Mouse (Mus musculus): ENCODE results near the gene Vmn1r191. TPM values are rescaled to one million over a fixed set of nuclear protein-coding genes. Genes with fewer than 3 reads are reported as not detected.
"Not testable (repeated sequence)": the region's sequence is repeated elsewhere in the genome, so short reads cannot be mapped to it uniquely, and the experiment has no call there.

The Vmn1r191 gene
- polyA plus RNA-seq (2015; fragmentation: Nextera tagmentation; extraction: Ambion mirVana), result not detected in 2 replicates

DNA sequence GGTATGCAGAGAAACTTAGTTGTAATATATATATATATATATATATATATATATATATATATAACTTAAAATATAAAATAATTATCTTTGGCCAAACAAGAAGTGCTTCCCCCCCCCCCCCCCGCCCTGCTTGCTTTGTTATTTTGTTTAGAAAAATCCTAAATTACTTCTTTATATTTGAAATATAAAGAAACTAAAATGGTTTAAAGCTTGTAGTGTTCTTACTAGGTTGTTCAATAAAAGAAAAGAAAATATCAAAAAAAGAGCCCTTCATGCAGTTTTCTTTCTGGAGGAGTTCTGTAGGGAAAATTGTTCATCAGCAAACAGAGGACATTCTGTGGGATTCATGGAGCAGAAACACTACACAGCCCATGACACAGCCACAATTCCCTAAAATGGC, at the start of gene Vmn1r191:
Vmn1r191 (minus strand) TSS at position 101 of the 400 bp plus-strand sequence.
- WGBS, result 75% methylated on average over 1 of the region's 1 CpGs

GRCm38 (mm10) chr13:22223060-22223459, 39.3 kb upstream of the Vmn1r191 start, which contains the start of gene Vmn1r193:
Gene Vmn1r193, minus strand, starts transcription at chr13:22223160.
- not testable (repeated sequence) for H3K4me1 ChIP-seq; H3K4me2 ChIP-seq; H3K36me3 ChIP-seq; H3K9ac ChIP-seq; ATAC-seq (ENCODE audit: insufficient number of reproducible peaks, insufficient read depth, low FRiP score, low TSS enrichment, low read depth); H3K27ac ChIP-seq; H3K27me3 ChIP-seq; H3K4me3 ChIP-seq; H3K9me3 ChIP-seq
- WGBS, result 72% methylated on average over 1 of the region's 1 CpGs

More for the DNA sequence above, at the start of gene Vmn1r191:
- no peak within 1 kb of the TSS for H3K4me2 ChIP-seq
- no peak for ATAC-seq (ENCODE audit: insufficient number of reproducible peaks, insufficient read depth, low FRiP score, low TSS enrichment, low read depth)
- no peaks in the 10 kb centered on the region for H3K27me3 ChIP-seq
- H3K36me3 ChIP-seq, result no peaks in the 10 kb centered on the region
- H3K27ac ChIP-seq, result no peak within 1 kb of the TSS
- no peaks in the 10 kb centered on the region for H3K4me1 ChIP-seq
- no peak within 1 kb of the TSS for H3K9ac ChIP-seq
- H3K9me3 ChIP-seq, result no peaks in the 10 kb centered on the region
- no peak within 1 kb of the TSS for H3K4me3 ChIP-seq

DNA sequence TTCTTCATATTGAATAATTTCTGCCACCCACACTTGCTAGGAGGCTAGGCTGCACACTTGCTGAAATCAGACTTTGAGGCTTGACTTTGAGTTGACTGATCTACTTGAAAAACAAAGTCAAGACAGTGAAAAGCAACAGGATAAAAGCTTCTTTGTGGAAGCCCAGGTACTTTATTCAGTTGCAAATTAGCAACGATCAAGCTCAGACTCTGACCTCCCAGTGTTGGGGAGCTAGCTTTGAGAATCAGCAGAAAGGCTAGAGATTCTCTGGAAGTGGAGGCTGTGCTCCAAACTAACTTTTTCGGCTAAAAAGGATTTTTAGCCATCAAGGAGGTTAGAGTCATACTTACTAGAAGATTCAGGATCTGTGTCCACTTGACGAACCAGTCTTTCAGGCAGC, 9.0 kb upstream of the Vmn1r191 start:
- H3K27ac ChIP-seq; H3K9me3 ChIP-seq; ATAC-seq (ENCODE audit: insufficient number of reproducible peaks, insufficient read depth, low FRiP score, low TSS enrichment, low read depth); H3K9ac ChIP-seq; H3K4me2 ChIP-seq; H3K36me3 ChIP-seq; H3K4me3 ChIP-seq; H3K27me3 ChIP-seq; H3K4me1 ChIP-seq: not testable (repeated sequence)
- WGBS, result 76% methylated on average over 3 of the region's 3 CpGs

DNA sequence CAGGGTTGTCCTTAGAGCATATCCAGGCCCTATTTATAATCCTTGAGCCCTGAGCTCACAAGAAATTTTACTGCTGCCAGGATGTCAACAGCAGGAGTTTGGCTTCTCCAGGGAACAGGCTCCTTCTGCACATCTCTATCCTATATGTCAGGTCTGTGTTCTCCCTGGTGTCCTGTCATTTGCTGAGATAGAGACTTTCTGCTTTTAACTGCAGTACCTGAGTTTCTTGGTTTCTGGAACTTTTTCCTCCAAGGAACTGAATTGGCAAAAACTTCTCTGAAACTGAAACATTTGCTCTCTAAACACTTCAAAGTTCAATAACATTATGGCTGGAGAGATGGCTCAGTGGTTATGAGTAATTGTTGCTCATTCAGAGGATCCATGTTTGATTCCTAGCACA, 7.3 kb upstream of the Vmn1r191 start, which contains the start of gene Vmn1r192:
Vmn1r192 (minus strand) TSS at position 101 of the 400 bp plus-strand sequence.
- H3K27ac ChIP-seq, result no peak within 1 kb of the TSS
- H3K4me1 ChIP-seq, result no peaks in the 10 kb centered on the region
- H3K27me3 ChIP-seq, result no peaks in the 10 kb centered on the region
- no peak within 1 kb of the TSS for H3K9ac ChIP-seq
- H3K9me3 ChIP-seq, result no peaks in the 10 kb centered on the region
- no peak within 1 kb of the TSS for H3K4me3 ChIP-seq
- ATAC-seq (ENCODE audit: insufficient number of reproducible peaks, insufficient read depth, low FRiP score, low TSS enrichment, low read depth), result no peak
- no peak within 1 kb of the TSS for H3K4me2 ChIP-seq
- no peaks in the 10 kb centered on the region for H3K36me3 ChIP-seq

- no peak overlapping the region for H3K9ac ChIP-seq
- ATAC-seq (ENCODE audit: insufficient number of reproducible peaks, insufficient read depth, low FRiP score, low TSS enrichment, low read depth), result no peak
- WGBS, result 87% methylated on average over 2 of the region's 2 CpGs
These were observed 6.6 kb upstream of the Vmn1r191 start for GRCm38 (mm10) chr13:22190385-22190784.

GRCm38 (mm10) chr13:22189313-22189712, 5.5 kb upstream of the Vmn1r191 start:
- no peaks in the 10 kb centered on the region for H3K27me3 ChIP-seq
- WGBS, result 92% methylated on average over 2 of the region's 2 CpGs
- no peaks in the 10 kb centered on the region for H3K9me3 ChIP-seq
- no peak overlapping the region for H3K4me3 ChIP-seq
- H3K9ac ChIP-seq, result no peak overlapping the region
- no peak for ATAC-seq (ENCODE audit: insufficient number of reproducible peaks, insufficient read depth, low FRiP score, low TSS enrichment, low read depth)
- H3K4me1 ChIP-seq, result no peaks in the 10 kb centered on the region
- H3K27ac ChIP-seq, result no peak overlapping the region
- H3K4me2 ChIP-seq, result no peak overlapping the region
- no peaks in the 10 kb centered on the region for H3K36me3 ChIP-seq

More at GRCm38 (mm10) chr13:22190385-22190784, 6.6 kb upstream of the Vmn1r191 start:
- H3K9me3 ChIP-seq, result no peaks in the 10 kb centered on the region
- no peak overlapping the region for H3K4me2 ChIP-seq
- no peak overlapping the region for H3K27ac ChIP-seq
- no peaks in the 10 kb centered on the region for H3K4me1 ChIP-seq
- no peak overlapping the region for H3K4me3 ChIP-seq
- no peaks in the 10 kb centered on the region for H3K27me3 ChIP-seq
- H3K36me3 ChIP-seq, result no peaks in the 10 kb centered on the region

DNA sequence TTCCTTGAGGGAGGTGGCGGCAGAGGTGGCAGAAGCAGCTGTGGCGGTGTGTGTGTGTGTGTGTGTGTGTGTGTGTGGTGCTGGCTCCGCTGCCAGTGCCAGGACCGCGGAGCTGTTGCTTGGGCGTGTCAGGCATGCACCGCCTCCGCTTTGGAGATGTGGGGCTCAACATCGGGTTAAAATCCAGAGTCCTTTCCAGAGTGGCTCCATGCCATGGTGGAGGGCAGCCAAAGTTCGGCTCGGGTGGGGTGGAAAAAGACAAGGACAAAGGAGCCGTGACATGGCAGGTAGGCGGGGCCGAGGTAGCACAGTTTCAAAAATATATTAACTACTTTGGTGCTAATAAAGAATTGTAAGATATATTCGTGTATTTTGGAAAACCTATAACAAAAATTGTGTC, 15.4 kb downstream of the Vmn1r191 start:
- Histone ChIP-seq H3K4me2 (no peak overlapping the region), H3K9me3 (peaks cover 8% of the 10 kb centered on the region), H3K27me3 (no peaks in the 10 kb centered on the region), H3K27ac (no peak overlapping the region), H3K9ac (no peak overlapping the region), H3K4me1 (no peaks in the 10 kb centered on the region), H3K4me3 (no peak overlapping the region), H3K36me3 (no peaks in the 10 kb centered on the region)
- 92% methylated on average over 15 of the region's 15 CpGs for whole genome bisulfite sequencing
- no peak for ATAC-seq (ENCODE audit: insufficient number of reproducible peaks, insufficient read depth, low FRiP score, low TSS enrichment, low read depth)

GRCm38 (mm10) chr13:22136495-22137293, 47.1 kb downstream of the Vmn1r191 start:
- H3K36me3 ChIP-seq, result not testable (repeated sequence)

More at GRCm38 (mm10) chr13:22136495-22137293, 47.1 kb downstream of the Vmn1r191 start:
- not testable (repeated sequence) for ATAC-seq (ENCODE audit: insufficient number of reproducible peaks, insufficient read depth, low FRiP score, low TSS enrichment, low read depth); H3K9ac ChIP-seq; H3K4me1 ChIP-seq; H3K9me3 ChIP-seq; H3K4me3 ChIP-seq; H3K4me2 ChIP-seq; H3K27me3 ChIP-seq; H3K27ac ChIP-seq
- WGBS, result 72% methylated on average over 5 of the region's 5 CpGs

Small RNA genes lying within 50 kb of the gene (microRNA-seq; reads per million reads assigned to microRNA genes)
- gene Gm23282 (not detected), gene Gm25084 (not detected)

Other genes starting within 250 kb of the Vmn1r191 start
- gene Zfp184, start 238.9 kb downstream of the Vmn1r191 start, polyA plus RNA-seq (2015; fragmentation: Nextera tagmentation; extraction: Ambion mirVana), result 16.8 and 18.0 TPM in 2 replicates
- gene Pom121l2, start 202.8 kb downstream of the Vmn1r191 start, polyA plus RNA-seq (2015; fragmentation: Nextera tagmentation; extraction: Ambion mirVana), result 0.31 TPM in 1 of 2 replicates, not detected in the other
- gene Prss16, start 174.2 kb downstream of the Vmn1r191 start, polyA plus RNA-seq (2015; fragmentation: Nextera tagmentation; extraction: Ambion mirVana), result 0.59 and 1.2 TPM in 2 replicates
- 5.2 and 5.4 TPM in 2 replicates for gene Hist1h2ah, start 148.4 kb downstream of the Vmn1r191 start, polyA plus RNA-seq (2015; fragmentation: Nextera tagmentation; extraction: Ambion mirVana)
- gene Hist1h2bk, start 148.1 kb downstream of the Vmn1r191 start, polyA plus RNA-seq (2015; fragmentation: Nextera tagmentation; extraction: Ambion mirVana), result 9.5 and 15.3 TPM in 2 replicates
- 26.0 and 31.3 TPM in 2 replicates for gene Hist1h4i, start 142.6 kb downstream of the Vmn1r191 start, polyA plus RNA-seq (2015; fragmentation: Nextera tagmentation; extraction: Ambion mirVana)
- gene Hist1h2ag, start 141.0 kb downstream of the Vmn1r191 start, polyA plus RNA-seq (2015; fragmentation: Nextera tagmentation; extraction: Ambion mirVana), result 78.1 and 82.3 TPM in 2 replicates
- gene Hist1h2bj, start 140.8 kb downstream of the Vmn1r191 start, polyA plus RNA-seq (2015; fragmentation: Nextera tagmentation; extraction: Ambion mirVana), result 12.2 and 14.3 TPM in 2 replicates
- not detected in 2 replicates for gene Vmn1r188, start 99.5 kb downstream of the Vmn1r191 start, polyA plus RNA-seq (2015; fragmentation: Nextera tagmentation; extraction: Ambion mirVana)
- gene Vmn1r189, start 78.1 kb downstream of the Vmn1r191 start, polyA plus RNA-seq (2015; fragmentation: Nextera tagmentation; extraction: Ambion mirVana), result not detected in 2 replicates
- gene Vmn1r192, start 7.2 kb upstream of the Vmn1r191 start, polyA plus RNA-seq (2015; fragmentation: Nextera tagmentation; extraction: Ambion mirVana), result not detected in 2 replicates
- gene Vmn1r193, start 39.2 kb upstream of the Vmn1r191 start, polyA plus RNA-seq (2015; fragmentation: Nextera tagmentation; extraction: Ambion mirVana), result not detected in 2 replicates
- gene Vmn1r194, start 60.2 kb upstream of the Vmn1r191 start, polyA plus RNA-seq (2015; fragmentation: Nextera tagmentation; extraction: Ambion mirVana), result not detected in 2 replicates
- gene Vmn1r195, start 86.6 kb upstream of the Vmn1r191 start, polyA plus RNA-seq (2015; fragmentation: Nextera tagmentation; extraction: Ambion mirVana), result not detected in 2 replicates
- gene Vmn1r196, start 106.0 kb upstream of the Vmn1r191 start, polyA plus RNA-seq (2015; fragmentation: Nextera tagmentation; extraction: Ambion mirVana), result not detected in 2 replicates
- not detected in 2 replicates for gene Vmn1r197, start 140.6 kb upstream of the Vmn1r191 start, polyA plus RNA-seq (2015; fragmentation: Nextera tagmentation; extraction: Ambion mirVana)
- gene Vmn1r198, start 166.4 kb upstream of the Vmn1r191 start, polyA plus RNA-seq (2015; fragmentation: Nextera tagmentation; extraction: Ambion mirVana), result not detected in 2 replicates
- gene Vmn1r199, start 195.8 kb upstream of the Vmn1r191 start, polyA plus RNA-seq (2015; fragmentation: Nextera tagmentation; extraction: Ambion mirVana), result not detected in 2 replicates
- not detected in 2 replicates for gene Vmn1r200, start 206.4 kb upstream of the Vmn1r191 start, polyA plus RNA-seq (2015; fragmentation: Nextera tagmentation; extraction: Ambion mirVana)